Comparison of ENCODE assay signal across 9 mouse cellular contexts in genomic region chr16:78237641-78238051, GRCm38 (mm10).
DNase-seq lines count a peak whose midpoint lies in the region; ATAC-seq and TF ChIP-seq lines count a peak whose summit lies in the region.
"Had no signal": no experiment of that assay in that cellular context is flagged by ENCODE, and none has a peak within 500 bp of the region (broad histone marks: within the 10 kb centered on the region; RNA-seq: fewer than 3 reads in every experiment).

No protein-coding gene starts in this region.

- TF ChIP-seq CTCF in heart, postnatal 0 days (IDR thresholded peaks at IDR 0.05; ENCODE audit: low read depth), result no peak

- H3K4me2 ChIP-seq in kidney, embryonic 16.5 days (replicated peaks; ENCODE audit: low read depth, low read length), result peak overlapping the region; percentile 76
- peak overlapping the region; percentile 92 for H3K4me2 ChIP-seq in heart, postnatal 0 days (ENCODE audit: low read depth, low read length)

- 0% methylated on average over 13 of the region's 15 CpGs for WGBS in kidney, embryonic 16.5 days
- WGBS in heart, postnatal 0 days, result under 1% methylated on average over 15 of the region's 15 CpGs

- no peak for DNase-seq in kidney, postnatal 25 days
- DNase-seq in brain, embryonic 18.5 days (ENCODE audit: low read depth, low spot score), result peak; percentile 45
- peak; percentile 23 for DNase-seq in heart, postnatal 0 days (ENCODE audit: low spot score)
- no peak for DNase-seq in ovary, postnatal 36 days (ENCODE audit: low spot score)
- DNase-seq in gastrocnemius, postnatal 14 days, result no peak
- DNase-seq in yolk sac, embryonic 10.5 days (ENCODE audit: low spot score), result no peak

- no peaks in the 10 kb centered on the region for H3K9me3 ChIP-seq in kidney, embryonic 16.5 days (ENCODE audit: low read length)
- H3K9me3 ChIP-seq in heart, postnatal 0 days (replicated peaks; ENCODE audit: control insufficient read depth, low read length), result no peaks in the 10 kb centered on the region

- TF ChIP-seq EP300 in heart, postnatal 0 days (IDR thresholded peaks at IDR 0.05; ENCODE audit: low read depth), result no peak

- no peak overlapping the region for H3K27ac ChIP-seq in kidney, embryonic 16.5 days (ENCODE audit: low read length)
- no peak overlapping the region for H3K27ac ChIP-seq in heart, postnatal 0 days (ENCODE audit: low read depth)

- peaks cover 3% of the 10 kb centered on the region; the same call in 1 of the 2 replicates for H3K27me3 ChIP-seq in kidney, embryonic 16.5 days (ENCODE audit: insufficient read depth, low read length)
- peaks cover 5% of the 10 kb centered on the region; the same call in 1 of the 2 replicates for H3K27me3 ChIP-seq in heart, postnatal 0 days (ENCODE audit: control insufficient read depth, insufficient read depth, low read length)
- H3K27me3 ChIP-seq: Patski had no signal

- peaks cover 14% of the 10 kb centered on the region for H3K4me1 ChIP-seq in kidney, embryonic 16.5 days (ENCODE audit: insufficient read depth, low read length)
- H3K4me1 ChIP-seq in heart, postnatal 0 days (ENCODE audit: control insufficient read depth, insufficient read depth), result peaks cover 8% of the 10 kb centered on the region; the same call in 1 of the 2 replicates

- intact Hi-C loops in gastrocnemius, postnatal 14 days (cut with DNase I; ENCODE audit: low total_unique reads), result no loop called here

- H3K9ac ChIP-seq in kidney, embryonic 16.5 days (replicated peaks; ENCODE audit: low read length), result peak overlapping the region; percentile 42
- H3K9ac ChIP-seq in heart, postnatal 0 days (replicated peaks; ENCODE audit: low read depth, low read length), result peak overlapping the region; percentile 58

- ATAC-seq in kidney, embryonic 16.5 days (ENCODE audit: low FRiP score, low TSS enrichment), result peak; percentile 49; the same call in 1 of the 2 replicates
- ATAC-seq in heart, postnatal 0 days (ENCODE audit: insufficient read depth, low read depth), result peak; percentile 19
- ATAC-seq in megakaryocyte, adult 5-6 weeks (ENCODE audit: poor library complexity, severe bottlenecking), result peak; percentile 54

- peak overlapping the region; percentile 45 for H3K4me3 ChIP-seq in kidney, embryonic 16.5 days (ENCODE audit: low read length)
- peak overlapping the region; percentile 62 for H3K4me3 ChIP-seq in heart, postnatal 0 days (ENCODE audit: low read depth, low read length)

- H3K36me3 ChIP-seq in kidney, embryonic 16.5 days (ENCODE audit: insufficient read depth, low read length), result no peaks in the 10 kb centered on the region
- no peaks in the 10 kb centered on the region for H3K36me3 ChIP-seq in heart, postnatal 0 days (replicated peaks; ENCODE audit: control insufficient read depth, insufficient read depth, low read length)

Comparison
In these comparisons a context has a peak if more than half of its experiments do, and no peak if none do; other contexts are left out.
1. DNase-seq: peak in brain, embryonic 18.5 days (single experiment) and heart, postnatal 0 days (single experiment); none in kidney, postnatal 25 days (0 of 2), ovary, postnatal 36 days (single experiment), gastrocnemius, postnatal 14 days (single experiment) and yolk sac, embryonic 10.5 days (single experiment).
2. Peak in every context shown above with its lines, with median percentiles within 50 percentile points of each other: ATAC-seq.